Mouse (Mus musculus) testis, postnatal 10 days (tissue): ENCODE data around the gene Ptbp3.

ENCODE experiments used
- DNase-seq: peaks from one replicate; pipeline ENCODE4 v3.0.0; 2021; ENCODE audit warnings: low spot score

Ptbp3 gene

DNA sequence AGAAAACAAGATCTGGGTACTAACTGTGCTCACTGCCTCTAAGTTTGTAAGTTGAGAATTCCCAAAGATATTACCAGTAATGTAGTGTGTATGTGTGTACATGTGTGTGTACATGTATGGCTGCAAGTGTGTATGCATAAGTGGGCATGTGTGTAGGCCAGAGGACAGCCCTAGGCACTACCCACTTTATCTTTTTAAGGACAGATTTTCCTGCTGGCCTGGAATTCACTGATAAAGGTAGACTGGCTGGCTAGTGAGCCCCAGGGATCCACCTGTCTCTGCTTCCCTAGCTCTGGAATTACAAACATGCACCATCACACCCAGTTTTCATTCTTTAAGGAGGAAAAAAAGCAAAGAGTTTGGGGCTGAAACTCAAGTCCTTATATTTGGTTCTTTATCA, 6.0 kb upstream of the Ptbp3 start:
- DNase-seq, result no peak

DNA sequence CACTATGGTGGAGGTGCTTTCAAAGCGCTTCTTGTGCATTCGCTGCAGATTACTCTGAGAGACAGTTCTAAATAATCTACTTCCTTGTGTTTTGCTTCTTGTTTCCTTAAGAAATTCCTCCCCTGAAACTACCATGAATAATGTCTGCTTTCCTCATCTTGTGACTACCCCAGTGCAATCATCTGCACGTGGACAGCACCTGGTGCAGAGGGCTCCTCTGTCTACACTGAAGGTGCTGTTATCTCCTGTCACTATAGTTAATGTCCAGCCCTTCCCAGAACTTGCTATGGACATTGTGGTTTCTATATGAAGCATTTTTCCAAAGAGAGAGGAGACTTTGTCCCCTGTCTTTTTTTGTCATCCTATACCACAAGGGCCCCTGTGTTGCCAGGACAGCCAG, 4.4 kb upstream of the Ptbp3 start:
- DNase-seq, result no peak

DNA sequence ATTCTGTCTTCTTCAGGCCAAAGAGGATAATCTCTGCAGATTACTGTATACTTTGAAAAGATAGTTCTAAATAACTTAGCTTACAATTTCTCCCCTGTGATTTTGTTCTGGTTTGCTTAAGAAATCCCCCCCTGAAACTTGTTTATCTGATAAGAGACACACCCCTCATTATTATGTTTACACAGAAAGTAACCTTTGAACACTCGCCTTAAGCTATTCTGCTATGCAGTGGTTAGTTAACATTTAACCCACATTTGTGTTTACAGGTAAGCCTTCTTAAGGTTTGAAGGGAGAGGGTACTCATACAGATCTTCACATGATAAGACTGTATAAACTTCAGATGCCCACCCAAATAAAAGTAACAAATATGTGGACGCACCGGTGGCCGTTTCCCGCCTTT, 3.7 kb upstream of the Ptbp3 start:
- no peak for DNase-seq

DNA sequence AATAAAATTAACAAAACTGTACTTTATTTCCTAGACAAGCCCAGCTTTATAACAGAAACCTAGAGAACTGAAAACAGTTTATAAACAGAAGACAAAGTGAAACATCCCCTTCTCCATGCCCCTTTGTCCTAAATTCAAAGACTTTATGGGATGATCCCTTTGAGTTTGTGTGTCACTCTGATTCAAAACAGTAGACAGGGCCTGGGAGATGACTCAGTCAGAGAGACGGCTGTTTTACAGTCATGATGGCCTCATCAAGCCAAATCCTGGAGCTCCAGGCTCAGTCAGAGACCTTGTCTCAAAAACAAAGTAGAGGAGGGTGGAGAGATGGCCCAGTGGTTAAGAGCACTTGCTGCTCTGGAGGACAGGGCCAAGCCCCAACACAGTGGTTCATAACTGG, 2.7 kb upstream of the Ptbp3 start:
- no peak for DNase-seq

DNA sequence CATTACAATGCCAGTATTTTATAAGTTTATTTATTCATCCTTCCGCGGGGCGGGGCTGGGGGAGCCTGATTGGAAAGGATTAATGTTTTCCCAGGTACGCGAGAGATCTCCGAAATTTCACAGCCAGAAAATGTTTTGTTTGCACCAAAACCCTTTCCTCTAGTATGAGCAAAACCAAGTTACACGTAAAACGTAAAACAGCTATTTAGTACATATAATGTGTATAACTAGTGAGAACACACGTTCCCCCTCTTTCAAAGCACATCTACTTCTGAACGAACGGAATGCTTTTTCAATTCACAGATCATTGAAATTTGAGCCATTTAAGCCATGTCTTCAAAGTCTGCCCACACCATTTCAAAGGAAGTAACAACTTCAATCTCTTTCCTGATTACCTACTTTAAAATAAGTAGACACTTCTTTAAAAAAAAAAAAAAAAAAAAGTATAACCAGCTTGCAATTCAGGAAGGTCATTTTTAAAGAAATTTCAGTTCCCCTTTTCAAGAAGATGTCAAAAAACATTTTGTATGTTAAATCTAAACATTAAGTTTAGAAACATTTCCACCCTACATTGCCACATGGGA, 905 bp upstream of the Ptbp3 start:
- no peak for DNase-seq

DNA sequence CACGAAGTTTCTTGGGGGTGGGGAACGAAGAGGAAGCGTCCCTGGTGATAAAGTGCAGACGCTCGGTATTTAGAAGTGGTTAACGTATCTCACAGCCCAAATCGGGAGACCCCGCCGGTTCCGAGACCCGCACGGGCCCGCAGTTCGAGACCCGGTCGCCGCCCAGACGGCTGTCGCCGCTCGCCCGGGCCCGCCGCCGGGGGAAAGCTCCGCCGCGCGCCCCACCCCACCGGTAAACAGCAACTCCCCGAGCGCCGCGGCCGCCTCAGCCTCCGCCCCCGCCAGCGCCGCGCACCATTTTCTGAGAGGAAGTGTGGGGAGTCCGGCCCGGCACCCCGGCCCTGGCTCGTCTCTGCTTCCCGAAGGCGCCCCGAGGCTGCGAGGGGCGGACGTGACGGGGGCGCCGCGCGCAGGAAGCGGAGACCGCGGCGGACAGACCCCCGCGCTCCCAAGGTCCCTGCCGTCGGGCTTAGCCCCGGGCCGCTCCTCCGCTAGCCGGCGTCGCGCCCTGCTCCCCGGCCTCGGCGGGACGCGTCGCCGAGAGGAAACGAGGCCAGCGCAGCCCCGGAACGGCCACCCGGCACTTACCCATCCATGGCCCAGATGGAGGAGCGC, 497 bp downstream of the Ptbp3 start:
- DNase-seq, result peak; percentile 83

DNA sequence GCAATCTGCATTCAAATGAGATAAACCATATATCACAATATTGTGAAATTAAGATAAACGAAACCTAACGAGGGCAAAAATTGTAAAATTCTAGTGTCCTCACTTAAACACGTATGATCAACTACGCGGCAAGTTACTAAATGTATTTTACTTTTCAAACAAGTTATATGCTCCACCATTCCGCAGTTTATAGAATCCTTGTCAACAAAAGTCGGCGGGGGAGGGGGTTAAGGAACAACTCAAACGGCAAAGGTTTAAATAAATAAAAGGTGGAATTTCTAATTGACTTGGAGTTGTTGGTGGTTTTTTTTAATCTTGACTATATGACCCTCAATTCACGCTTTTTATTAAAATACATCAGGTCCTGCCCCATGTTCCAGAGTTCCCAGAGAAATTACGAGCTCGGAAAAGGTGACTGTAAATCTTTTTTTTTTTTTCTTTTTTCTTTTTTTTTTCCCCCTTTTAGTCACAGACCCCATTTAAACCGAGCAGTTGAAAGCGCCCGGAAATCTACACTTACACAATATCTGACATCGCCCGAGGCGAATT, 1.1 kb downstream of the Ptbp3 start:
- no peak for DNase-seq

DNA sequence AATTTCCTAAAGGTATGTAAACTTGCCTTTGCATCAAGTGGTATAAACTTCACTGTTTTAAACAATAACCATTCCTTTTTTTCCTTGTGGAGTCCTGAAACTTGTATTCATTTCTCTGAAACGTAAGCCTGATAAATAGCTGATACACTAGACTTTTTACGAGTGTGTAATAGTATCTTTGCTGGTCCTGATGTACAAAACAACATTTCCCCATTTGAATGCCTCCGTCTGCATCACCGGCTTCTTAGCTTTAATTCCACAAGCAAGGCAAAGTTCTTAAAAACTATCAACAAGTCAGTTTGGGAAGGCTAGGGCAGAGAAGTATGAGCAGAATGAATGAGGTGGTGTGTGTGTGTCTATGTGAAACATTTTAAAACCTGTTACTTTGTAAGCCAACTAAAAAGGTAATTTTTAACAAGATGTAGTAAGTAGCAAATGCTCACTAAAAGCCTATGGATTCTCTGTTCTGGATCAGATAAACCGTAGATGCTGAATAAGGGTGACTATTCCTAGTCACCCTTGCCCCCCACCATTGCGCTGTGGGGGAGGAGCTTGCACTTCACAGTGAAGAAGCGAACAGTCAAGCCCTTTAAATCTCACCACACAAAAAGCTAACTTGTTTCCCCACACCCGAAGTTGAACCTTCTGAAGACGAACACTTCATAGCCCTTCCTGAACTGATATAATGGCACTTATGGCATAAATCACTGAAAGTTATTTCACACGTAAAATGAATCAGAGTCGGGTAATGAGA, 1.9 kb downstream of the Ptbp3 start:
- DNase-seq, result peak; percentile 49

DNA sequence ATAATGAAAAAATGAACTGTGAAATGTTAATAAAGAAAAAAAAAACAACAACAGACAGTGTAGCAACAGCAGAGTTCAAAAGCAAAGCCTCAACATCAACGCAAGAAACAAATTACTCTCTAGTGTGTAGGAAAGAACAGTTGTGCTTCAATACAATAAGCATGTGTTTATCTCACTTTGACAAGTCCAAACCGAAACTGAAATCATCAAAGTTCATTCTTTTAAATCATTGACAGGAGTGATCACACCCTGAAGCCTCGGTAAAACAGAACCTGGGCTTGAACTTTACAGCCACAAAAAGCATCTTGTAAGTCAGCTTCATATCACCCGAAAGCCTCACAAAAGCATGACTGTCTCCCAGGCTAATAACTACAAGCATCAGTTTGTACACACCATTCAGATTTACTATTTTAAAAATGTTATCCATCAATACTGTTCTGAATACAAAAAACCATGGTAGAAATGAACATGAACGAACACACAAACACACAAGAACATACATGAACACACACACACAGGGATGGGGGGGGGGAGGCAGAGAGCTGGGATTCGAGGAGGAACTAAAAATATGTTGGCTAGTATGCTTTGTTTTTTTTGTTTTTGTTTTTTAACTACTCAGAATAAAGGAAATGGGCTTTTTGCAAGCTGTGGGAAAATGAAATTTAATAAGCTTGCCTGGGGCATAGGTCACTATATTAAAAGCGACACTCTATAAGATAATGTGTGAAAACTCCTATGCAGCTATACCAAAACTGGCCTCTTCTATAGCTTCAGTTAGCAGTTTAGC, 2.7 kb downstream of the Ptbp3 start:
- no peak for DNase-seq

DNA sequence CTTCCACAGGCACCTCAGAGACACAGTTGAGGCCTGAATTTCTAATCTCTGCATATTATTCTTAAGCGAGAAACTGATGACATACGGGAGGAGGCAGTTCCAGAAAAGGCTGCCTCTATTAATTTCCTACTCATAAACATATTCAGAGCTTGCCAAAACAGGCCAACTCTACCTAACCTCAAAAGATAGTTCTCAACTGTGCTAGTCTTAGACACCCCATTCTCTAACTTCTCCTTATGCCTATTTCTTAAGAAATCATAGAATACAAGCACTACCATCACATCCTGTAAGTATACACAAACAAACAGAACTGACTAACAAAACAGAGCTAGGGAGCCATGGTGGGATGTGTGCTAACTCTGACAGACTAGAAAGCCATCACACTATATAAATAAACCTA, 4.5 kb downstream of the Ptbp3 start:
- DNase-seq, result no peak

DNA sequence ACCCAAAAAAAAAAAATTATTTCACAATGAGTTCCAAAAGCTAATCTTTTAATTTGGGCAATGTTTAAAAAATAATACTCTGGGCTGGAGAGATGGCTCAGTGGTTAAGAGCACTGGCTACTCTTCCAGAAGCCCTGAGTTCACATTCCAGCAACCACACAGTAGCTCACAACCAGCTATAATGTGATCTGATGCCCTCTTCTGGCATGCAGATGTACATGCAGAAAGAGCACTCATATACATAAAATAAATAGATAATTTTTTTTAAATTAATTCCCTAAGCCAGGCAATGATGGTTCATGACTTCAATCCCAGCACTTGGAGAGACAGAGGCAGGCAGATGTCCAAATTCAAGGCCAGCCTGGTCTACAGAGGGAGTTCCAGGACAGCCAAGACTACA, 6.2 kb downstream of the Ptbp3 start:
- no peak for DNase-seq

DNA sequence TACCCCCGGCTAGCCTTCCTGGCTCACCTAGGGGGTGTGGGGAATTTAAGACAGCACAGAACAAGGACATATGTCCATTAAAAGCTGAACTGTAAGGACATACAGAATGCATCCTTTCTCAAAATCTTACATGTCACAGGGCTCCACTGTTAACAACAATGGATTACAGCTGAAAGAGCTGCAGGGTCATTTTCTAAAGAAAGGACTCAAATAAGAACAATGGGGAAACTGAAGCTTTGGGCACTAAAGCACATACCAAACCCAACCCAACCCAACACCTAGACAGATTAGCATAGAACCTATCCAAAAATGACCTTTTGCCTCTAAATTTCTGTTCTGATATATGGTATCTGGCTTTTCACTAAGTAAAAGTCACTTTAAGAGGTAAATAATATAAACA, 12.9 kb downstream of the Ptbp3 start:
- DNase-seq, result no peak

DNA sequence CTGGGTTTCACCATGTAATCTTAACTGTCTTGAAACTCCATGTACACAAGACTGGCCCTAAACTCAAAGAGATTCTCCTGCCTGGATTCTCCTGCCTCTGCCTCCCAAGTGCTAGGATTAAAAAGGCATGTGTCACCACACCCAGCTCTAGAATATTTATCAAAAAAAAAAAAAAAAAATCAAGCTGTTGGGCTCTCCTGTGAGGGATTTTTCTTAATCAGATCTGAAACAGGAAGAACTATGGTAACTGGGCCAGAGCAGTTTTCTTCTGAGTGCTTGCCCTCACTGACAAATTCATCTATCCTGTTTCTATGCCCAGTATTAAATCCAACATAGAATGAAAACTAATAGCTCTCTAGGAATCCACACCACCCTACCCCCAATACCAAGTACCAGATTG, 13.5 kb downstream of the Ptbp3 start:
- DNase-seq, result no peak

DNA sequence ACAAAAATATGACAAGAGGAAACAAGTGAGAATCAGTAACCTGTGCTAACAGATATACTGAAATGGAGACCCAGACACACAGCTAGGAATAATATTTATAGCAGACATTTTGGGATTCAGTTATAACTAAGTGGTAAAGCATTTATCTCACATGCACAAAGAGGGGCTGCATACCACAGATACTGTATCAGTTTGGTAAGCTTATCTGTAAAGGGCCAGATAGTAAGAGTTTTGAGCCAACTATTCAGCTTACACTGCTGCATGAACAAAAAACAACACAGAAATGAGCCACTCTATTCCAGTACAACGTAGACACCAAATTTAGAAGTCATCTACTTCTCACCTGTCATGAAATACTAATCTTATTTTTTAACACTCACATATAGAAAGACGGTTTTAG, 15.9 kb downstream of the Ptbp3 start:
- no peak for DNase-seq

DNA sequence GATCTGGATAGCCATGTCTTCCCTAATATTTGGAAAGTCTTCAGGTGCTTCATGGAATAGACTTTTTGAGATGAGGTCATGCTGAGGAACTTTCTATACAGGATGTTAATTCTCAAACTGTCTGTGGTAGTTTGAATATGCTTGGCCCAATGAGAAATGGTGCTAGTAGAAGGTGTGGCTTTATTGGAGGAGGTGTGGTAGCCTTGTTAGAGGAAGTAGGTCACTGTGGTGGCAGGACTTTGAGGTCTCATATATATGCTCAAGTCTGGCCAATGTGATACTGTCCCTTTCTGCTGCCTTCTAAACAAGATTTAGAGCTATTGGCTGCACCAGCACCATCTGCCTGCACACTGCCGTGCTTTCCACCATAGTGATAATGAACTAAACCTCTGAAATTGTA, 18.0 kb downstream of the Ptbp3 start:
- DNase-seq, result no peak

DNA sequence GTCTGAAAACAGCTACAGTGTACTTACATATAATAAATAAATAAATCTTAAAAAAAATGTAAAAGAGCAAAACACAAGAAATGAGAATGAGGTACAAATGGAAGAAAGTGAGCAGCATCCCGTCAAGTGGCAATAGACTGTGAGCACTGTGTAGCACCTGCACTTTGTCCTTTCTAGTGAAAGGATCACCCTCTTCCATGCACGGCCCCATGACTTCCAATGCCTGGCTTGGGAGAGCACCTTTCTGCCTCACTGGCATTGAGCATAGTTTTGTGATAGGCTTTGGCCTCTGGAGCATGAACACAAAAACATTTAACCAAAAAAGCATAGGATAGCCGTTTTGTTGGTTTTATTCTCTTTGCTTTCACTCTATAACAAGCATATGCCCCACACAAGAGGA, 21.7 kb downstream of the Ptbp3 start:
- no peak for DNase-seq

DNA sequence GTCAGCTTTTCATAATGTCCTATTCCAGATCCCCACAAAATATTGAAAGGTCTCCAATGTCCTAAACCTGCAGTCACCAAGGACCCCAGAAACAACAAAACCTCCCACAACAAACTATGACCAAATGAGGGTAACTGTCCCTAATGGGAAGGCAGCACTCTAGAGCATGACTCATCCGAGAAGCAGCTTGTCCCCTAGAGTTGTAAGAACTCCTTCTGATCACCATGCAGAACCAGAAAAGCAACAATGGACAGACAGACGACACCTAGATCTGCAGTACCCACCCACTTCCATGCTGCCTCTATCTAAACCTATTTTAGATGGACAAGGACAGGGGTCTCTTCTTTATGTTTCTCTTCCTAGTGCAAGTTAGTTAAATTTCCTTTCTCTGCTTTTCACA, 22.4 kb downstream of the Ptbp3 start:
- DNase-seq, result no peak

DNA sequence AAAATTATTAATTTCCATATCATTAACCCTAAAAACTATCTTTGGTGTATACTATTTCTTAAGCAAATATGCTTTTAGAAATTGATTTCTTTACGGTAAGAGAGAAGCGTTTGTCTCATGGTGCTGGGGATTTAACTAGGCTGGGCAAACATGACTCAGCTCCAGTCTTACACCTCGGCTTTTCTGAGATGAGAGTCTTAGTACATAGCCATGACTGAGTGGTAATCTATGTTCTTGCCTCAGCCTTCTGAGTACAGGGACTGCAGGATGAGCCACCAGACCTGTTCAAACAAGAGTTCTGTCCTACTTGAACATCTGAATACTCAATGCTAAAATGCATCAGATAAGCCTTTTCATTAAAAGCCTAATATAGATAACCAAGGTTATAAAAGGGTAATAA, 24.3 kb downstream of the Ptbp3 start:
- no peak for DNase-seq

DNA sequence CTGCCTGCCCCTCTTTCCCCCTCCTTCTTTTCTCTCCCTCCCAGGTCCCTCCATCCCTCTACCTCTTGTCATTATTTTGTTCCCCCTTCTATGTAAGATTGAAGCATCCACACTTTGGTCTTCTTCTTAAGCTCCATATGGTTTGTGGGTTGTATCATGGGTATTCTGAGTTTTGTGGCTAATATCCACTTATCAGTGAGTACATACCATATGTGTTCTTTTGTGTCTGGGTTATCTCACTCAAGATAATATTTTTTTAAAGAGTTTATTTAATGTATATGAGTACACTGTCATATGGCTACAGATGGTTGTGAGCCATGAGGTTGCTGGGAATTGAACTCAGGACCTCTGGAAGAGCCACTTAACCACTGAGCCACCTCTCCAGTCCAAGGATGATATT, 38.8 kb downstream of the Ptbp3 start:
- DNase-seq, result no peak

DNA sequence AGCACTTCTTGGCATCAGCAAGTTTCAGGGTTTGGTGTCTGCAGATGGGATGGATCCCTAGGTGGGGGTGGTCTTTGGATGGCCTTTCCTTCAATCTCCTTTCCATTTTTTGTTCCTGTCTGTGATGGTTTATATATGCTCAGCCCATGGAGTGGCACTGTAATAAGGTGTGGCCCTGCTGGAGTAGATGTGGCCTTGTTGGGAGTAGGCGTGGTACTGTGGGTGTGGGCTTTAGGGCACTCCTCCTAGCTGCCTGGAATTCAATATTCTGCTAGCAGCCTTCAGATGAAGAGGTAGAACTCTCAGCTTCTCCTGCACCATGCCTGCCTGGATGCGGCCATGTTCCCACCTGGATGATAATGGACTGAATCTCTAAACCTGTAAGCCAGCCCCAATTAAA, 39.6 kb downstream of the Ptbp3 start:
- no peak for DNase-seq

DNA sequence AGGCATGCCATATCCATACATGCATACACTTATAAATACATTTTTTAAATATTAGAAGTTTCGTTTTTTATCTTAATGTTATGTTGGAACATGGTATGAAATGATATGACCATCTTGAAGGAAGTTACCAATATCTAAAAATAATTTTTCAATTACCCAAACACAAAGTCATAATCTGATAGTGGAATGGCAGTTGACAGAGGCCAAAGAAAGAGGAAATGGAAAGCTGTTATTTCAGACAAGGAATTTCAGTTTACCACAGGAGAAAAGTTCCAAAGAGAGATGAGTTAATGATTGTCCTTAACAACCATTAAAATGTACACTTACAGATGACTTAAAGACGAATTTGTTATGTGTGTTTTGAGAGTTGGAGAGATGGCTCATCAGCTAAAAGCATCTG, 41.4 kb downstream of the Ptbp3 start:
- no peak for DNase-seq

DNA sequence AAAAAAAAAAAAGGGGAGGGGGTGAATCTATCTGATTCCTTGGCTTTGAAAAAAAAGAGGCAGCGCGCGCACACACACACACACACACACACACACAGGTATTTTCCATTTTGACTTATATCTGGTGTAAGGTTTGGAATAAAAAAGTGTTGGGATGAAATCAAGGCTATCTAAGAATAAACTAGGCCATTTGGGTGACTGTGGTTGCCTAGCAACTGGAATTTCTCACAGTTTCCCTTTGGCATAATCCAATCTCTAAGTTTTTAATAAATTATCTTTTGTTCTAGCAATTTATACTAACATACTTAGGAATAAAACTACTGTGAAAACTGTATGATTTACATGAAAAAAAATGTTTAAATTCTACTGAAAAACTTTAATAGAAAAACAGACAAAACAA, 42.5 kb downstream of the Ptbp3 start:
- no peak for DNase-seq

DNA sequence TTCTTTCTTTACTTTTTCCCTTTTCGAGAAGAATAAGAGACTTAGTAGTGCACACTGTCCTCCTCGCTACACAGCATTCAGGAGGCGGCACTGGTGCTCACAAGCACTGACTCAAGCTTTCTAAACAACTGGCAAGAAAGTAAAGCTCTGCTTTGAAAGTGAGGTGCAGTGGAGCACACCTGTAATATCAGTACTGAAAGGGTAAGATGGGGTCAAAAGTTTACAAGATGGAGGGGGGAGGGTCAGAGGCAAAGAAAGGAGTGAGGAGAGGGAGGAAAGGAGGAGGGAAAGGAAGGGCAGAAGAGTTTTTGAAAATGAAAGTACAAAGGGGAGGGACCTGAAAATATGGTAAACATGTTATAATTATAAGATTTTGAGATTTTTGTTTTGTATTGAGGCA, 43.7 kb downstream of the Ptbp3 start:
- no peak for DNase-seq
